Comparison of ENCODE assay signal across 36 mouse cellular contexts in the genomic region with DNA sequence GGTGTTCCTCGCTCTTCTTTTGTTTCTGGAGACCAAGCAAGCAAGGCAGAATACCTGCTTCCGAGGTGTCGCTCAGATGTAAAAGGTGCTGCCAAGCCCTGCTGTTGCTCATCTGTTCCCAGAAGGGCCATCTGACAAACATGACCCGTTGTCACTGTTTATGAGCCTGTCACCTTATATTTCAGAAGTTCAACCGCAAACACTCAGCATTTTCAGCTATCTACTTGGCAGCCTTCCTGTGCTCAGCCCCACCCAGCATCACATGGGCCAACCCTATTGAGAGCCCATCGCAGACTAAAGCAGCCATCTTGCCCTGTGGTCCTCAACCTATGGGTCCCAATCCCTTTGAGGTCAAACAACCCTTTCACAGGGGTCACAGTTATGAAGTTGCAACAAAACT. TPM values are rescaled to one million over a fixed set of nuclear protein-coding genes. Genes with fewer than 3 reads are reported as not detected.
DNase-seq lines count a peak whose midpoint lies in the region; ATAC-seq and TF ChIP-seq lines count a peak whose summit lies in the region.
"Had no signal": no experiment of that assay in that cellular context is flagged by ENCODE, and none has a peak within 500 bp of the region (broad histone marks: within the 10 kb centered on the region; RNA-seq: fewer than 3 reads in every experiment).

No protein-coding gene starts in this region.

- peak; percentile 62; the same call in 1 of the 2 replicates for ATAC-seq in liver, embryonic 12.5 days
- peak; percentile 94 for ATAC-seq in megakaryocyte progenitor cell, adult 5-6 weeks (replicated peaks; ENCODE audit: poor library complexity)
- ATAC-seq: inflammation-experienced regulatory T-cells, adult 6 months; lung, postnatal 0 days; midbrain, embryonic 15.5 days had no signal

- intact Hi-C loops in gastrocnemius, postnatal 14 days (cut with DNase I; ENCODE audit: low total_unique reads), result no loop called here
- intact Hi-C loops in left cerebral cortex, adult 2 months (cut with DNase I), result no loop called here

- 67% methylated on average over 6 of the region's 6 CpGs for WGBS in liver, embryonic 12.5 days (ENCODE audit: insufficient replicate concordance)
- 96% methylated on average over 6 of the region's 6 CpGs for WGBS in thymus, adult 2 months

- H3K4me2 ChIP-seq in liver, embryonic 12.5 days, result no peak overlapping the region
- H3K4me2 ChIP-seq: embryonic facial prominence, embryonic 13.5 days; forebrain, embryonic 12.5 days; heart, embryonic 13.5 days; hindbrain, embryonic 15.5 days; kidney, embryonic 15.5 days; limb, embryonic 13.5 days; midbrain, embryonic 15.5 days; neural tube, embryonic 15.5 days; stomach, embryonic 15.5 days had no signal

- no peaks in the 10 kb centered on the region for H3K9me3 ChIP-seq in liver, embryonic 12.5 days (replicated peaks)
- H3K9me3 ChIP-seq: embryonic facial prominence, embryonic 13.5 days; forebrain, embryonic 12.5 days; G1E; heart, embryonic 13.5 days; hindbrain, embryonic 10.5 days; hindbrain, embryonic 15.5 days; kidney, embryonic 15.5 days; limb, embryonic 13.5 days; midbrain, embryonic 10.5 days; midbrain, embryonic 15.5 days; neural tube, embryonic 15.5 days; stomach, embryonic 15.5 days had no signal

- peaks cover 37% of the 10 kb centered on the region for H3K36me3 ChIP-seq in liver, embryonic 12.5 days
- peaks cover 7% of the 10 kb centered on the region; the same call in 1 of the 2 replicates for H3K36me3 ChIP-seq in thymus, adult 2 months (ENCODE audit: control insufficient read depth, insufficient read depth, low read length)
- H3K36me3 ChIP-seq: stomach, embryonic 15.5 days had no signal

- H3K4me1 ChIP-seq in liver, embryonic 12.5 days, result peaks cover 36% of the 10 kb centered on the region
- no peaks in the 10 kb centered on the region for H3K4me1 ChIP-seq in thymus, adult 2 months (replicated peaks; ENCODE audit: control insufficient read depth, insufficient read depth, low read length)
- H3K4me1 ChIP-seq: embryonic facial prominence, embryonic 13.5 days; forebrain, embryonic 12.5 days; hindbrain, embryonic 10.5 days; hindbrain, embryonic 15.5 days; kidney, embryonic 15.5 days; limb, embryonic 13.5 days; midbrain, embryonic 10.5 days; midbrain, embryonic 15.5 days; neural tube, embryonic 15.5 days; stomach, embryonic 15.5 days had no signal

- 0 out of 2 replicates have a peak overlapping the region, but pooled peaks have one; percentile 13 for H3K27ac ChIP-seq in liver, embryonic 12.5 days
- H3K27ac ChIP-seq in left cerebral cortex, adult 2 months, result no peak overlapping the region
- H3K27ac ChIP-seq in thymus, adult 2 months (ENCODE audit: control insufficient read depth, insufficient read depth, low read length), result no peak overlapping the region
- H3K27ac ChIP-seq: embryonic facial prominence, embryonic 13.5 days; forebrain, embryonic 12.5 days; heart, embryonic 13.5 days; hindbrain, embryonic 10.5 days; hindbrain, embryonic 15.5 days; kidney, embryonic 15.5 days; limb, embryonic 13.5 days; macrophage; midbrain, embryonic 10.5 days; midbrain, embryonic 15.5 days; neural tube, embryonic 15.5 days; stomach, embryonic 15.5 days had no signal

- no peak overlapping the region for H3K9ac ChIP-seq in liver, embryonic 12.5 days
- H3K9ac ChIP-seq: embryonic facial prominence, embryonic 13.5 days; forebrain, embryonic 12.5 days; heart, embryonic 13.5 days; hindbrain, embryonic 15.5 days; kidney, embryonic 15.5 days; limb, embryonic 13.5 days; midbrain, embryonic 15.5 days; neural tube, embryonic 15.5 days; stomach, embryonic 15.5 days had no signal

- TF ChIP-seq POLR2A in thymus, adult 2 months (IDR thresholded peaks at IDR 0.05; ENCODE audit: control insufficient read depth, extremely low read depth, insufficient read depth, low read length, poor library complexity), result no peak

- no peak overlapping the region for H3K4me3 ChIP-seq in liver, embryonic 12.5 days
- no peak overlapping the region for H3K4me3 ChIP-seq in left cerebral cortex, adult 2 months
- no peak overlapping the region for H3K4me3 ChIP-seq in thymus, adult 2 months (ENCODE audit: control insufficient read depth, insufficient read depth, low read length)
- H3K4me3 ChIP-seq: embryonic facial prominence, embryonic 13.5 days; erythroblast, embryonic 14.5 days; forebrain, embryonic 12.5 days; heart, embryonic 13.5 days; hindbrain, embryonic 10.5 days; hindbrain, embryonic 15.5 days; kidney, embryonic 15.5 days; limb, embryonic 13.5 days; midbrain, embryonic 10.5 days; midbrain, embryonic 15.5 days; neural tube, embryonic 15.5 days; stomach, embryonic 15.5 days had no signal

- H3K27me3 ChIP-seq in liver, embryonic 12.5 days (replicated peaks), result no peaks in the 10 kb centered on the region
- no peaks in the 10 kb centered on the region for H3K27me3 ChIP-seq in thymus, adult 2 months (ENCODE audit: control insufficient read depth, insufficient read depth, low read length)
- H3K27me3 ChIP-seq: embryonic facial prominence, embryonic 13.5 days; forebrain, embryonic 12.5 days; heart, embryonic 13.5 days; hindbrain, embryonic 15.5 days; kidney, embryonic 15.5 days; limb, embryonic 13.5 days; midbrain, embryonic 15.5 days; neural tube, embryonic 15.5 days; stomach, embryonic 15.5 days had no signal

- no peak for TF ChIP-seq CTCF in left cerebral cortex, adult 2 months (IDR thresholded peaks at IDR 0.05)
- no peak for TF ChIP-seq CTCF in thymus, adult 2 months (IDR thresholded peaks at IDR 0.05; ENCODE audit: borderline replicate concordance, control insufficient read depth, extremely low read depth, insufficient read depth, low read length, poor library complexity)

- DNase-seq in spleen, postnatal 36 days (ENCODE audit: low spot score in 2 of 2), result peak; percentile 15 to 40
- no peak for DNase-seq in spleen, postnatal 14 days (ENCODE audit: low spot score in 2 of 2)
- no peak for DNase-seq in gastrocnemius, postnatal 14 days
- DNase-seq in left cerebral cortex, adult 2 months (ENCODE audit: extremely low spot score in 1 of 2, low spot score in 2 of 2), result no peak
- DNase-seq in thymus, adult 2 months, result no peak
- DNase-seq: adrenal gland, postnatal 14 days; cerebellum, adult 11 months; cerebellum, adult 9-10 months; cerebellum, postnatal 36 days; gastrocnemius, postnatal 25 days; heart, adult 11 months; heart, postnatal 14 days; kidney, adult 11 months; kidney, postnatal 25 days; lung, adult 18-20 months; retina, postnatal 1 day; right cerebral cortex, postnatal 14 days; thymus, postnatal 25 days had no signal

RNA-seq across cellular contexts. Expression of a gene that starts 19.7 kb away (rescaled TPM):
- polyA plus RNA-seq in liver, embryonic 12.5 days (2016; fragmentation: Nextera tagmentation; extraction: Ambion mirVana), result 12.9 and 16.6 TPM in 2 replicates
- total RNA-seq in megakaryocyte progenitor cell, adult 5-6 weeks (2015), result 15.7 and 25.3 TPM in 2 replicates
- 6.9 and 8.2 TPM in 2 replicates for total RNA-seq in megakaryocyte progenitor cell, adult 5-6 weeks (2017)
- total RNA-seq in gastrocnemius, postnatal 14 days (2021), result 10 to 100 TPM; 18.3 to 20.0 TPM
- total RNA-seq in left cerebral cortex, adult 2 months (2021), result 10 to 100 TPM; 37.5 to 46.0 TPM
- 21.7 and 22.4 TPM in 2 replicates for polyA plus RNA-seq in thymus, adult 2 months (2012; rRNA removed)

RNA-seq across cellular contexts. Expression of a gene that starts 34.4 kb away (rescaled TPM):
- 5.1 and 5.4 TPM in 2 replicates for polyA plus RNA-seq in liver, embryonic 12.5 days (2016; fragmentation: Nextera tagmentation; extraction: Ambion mirVana)
- 0.15 TPM in 1 of 2 replicates, not detected in the other for total RNA-seq in megakaryocyte progenitor cell, adult 5-6 weeks (2015)
- total RNA-seq in megakaryocyte progenitor cell, adult 5-6 weeks (2017), result 0.14 TPM in 1 of 2 replicates, not detected in the other
- 1 to 10 TPM; 4.9 to 6.1 TPM for total RNA-seq in gastrocnemius, postnatal 14 days (2021)
- total RNA-seq in left cerebral cortex, adult 2 months (2021), result 10 to 100 TPM in 1 of 2 experiments, 1 to 10 TPM in 1; 9.8 to 11.7 TPM
- polyA plus RNA-seq in thymus, adult 2 months (2012; rRNA removed), result 4.6 and 5.4 TPM in 2 replicates
- total RNA-seq: G1E had no signal
- polyA plus RNA-seq: erythroblast, embryonic 14.5 days; G1E had no signal

RNA-seq across cellular contexts. Expression of a gene that starts 39.9 kb away (rescaled TPM):
- polyA plus RNA-seq in liver, embryonic 12.5 days (2016; fragmentation: Nextera tagmentation; extraction: Ambion mirVana), result 12.8 and 13.8 TPM in 2 replicates
- 1.2 and 2.3 TPM in 2 replicates for total RNA-seq in megakaryocyte progenitor cell, adult 5-6 weeks (2015)
- total RNA-seq in megakaryocyte progenitor cell, adult 5-6 weeks (2017), result not detected in 2 replicates
- 10 to 100 TPM in 1 of 2 experiments, 1 to 10 TPM in 1; 9.8 to 14.8 TPM for total RNA-seq in gastrocnemius, postnatal 14 days (2021)
- total RNA-seq in left cerebral cortex, adult 2 months (2021), result 1 to 10 TPM; 2.9 to 7.0 TPM
- 15.9 and 20.6 TPM in 2 replicates for polyA plus RNA-seq in thymus, adult 2 months (2012; rRNA removed)
- polyA plus RNA-seq: G1E had no signal

Comparison
In these comparisons a context has a peak if more than half of its experiments do, and no peak if none do; other contexts are left out.
1. DNase-seq: peak in spleen, postnatal 36 days (2 of 2); none in spleen, postnatal 14 days (0 of 2), gastrocnemius, postnatal 14 days (single experiment), left cerebral cortex, adult 2 months (0 of 2) and thymus, adult 2 months (single experiment).
2. RNA of a gene that starts 34.4 kb away (total RNA-seq): 9.8 to 11.7 TPM in left cerebral cortex, adult 2 months and 4.9 to 6.1 TPM in gastrocnemius, postnatal 14 days; 0.14 to 0.15 TPM in megakaryocyte progenitor cell, adult 5-6 weeks; every median in the first group is over 4 times any median in the second.